In the genomic region with DNA sequence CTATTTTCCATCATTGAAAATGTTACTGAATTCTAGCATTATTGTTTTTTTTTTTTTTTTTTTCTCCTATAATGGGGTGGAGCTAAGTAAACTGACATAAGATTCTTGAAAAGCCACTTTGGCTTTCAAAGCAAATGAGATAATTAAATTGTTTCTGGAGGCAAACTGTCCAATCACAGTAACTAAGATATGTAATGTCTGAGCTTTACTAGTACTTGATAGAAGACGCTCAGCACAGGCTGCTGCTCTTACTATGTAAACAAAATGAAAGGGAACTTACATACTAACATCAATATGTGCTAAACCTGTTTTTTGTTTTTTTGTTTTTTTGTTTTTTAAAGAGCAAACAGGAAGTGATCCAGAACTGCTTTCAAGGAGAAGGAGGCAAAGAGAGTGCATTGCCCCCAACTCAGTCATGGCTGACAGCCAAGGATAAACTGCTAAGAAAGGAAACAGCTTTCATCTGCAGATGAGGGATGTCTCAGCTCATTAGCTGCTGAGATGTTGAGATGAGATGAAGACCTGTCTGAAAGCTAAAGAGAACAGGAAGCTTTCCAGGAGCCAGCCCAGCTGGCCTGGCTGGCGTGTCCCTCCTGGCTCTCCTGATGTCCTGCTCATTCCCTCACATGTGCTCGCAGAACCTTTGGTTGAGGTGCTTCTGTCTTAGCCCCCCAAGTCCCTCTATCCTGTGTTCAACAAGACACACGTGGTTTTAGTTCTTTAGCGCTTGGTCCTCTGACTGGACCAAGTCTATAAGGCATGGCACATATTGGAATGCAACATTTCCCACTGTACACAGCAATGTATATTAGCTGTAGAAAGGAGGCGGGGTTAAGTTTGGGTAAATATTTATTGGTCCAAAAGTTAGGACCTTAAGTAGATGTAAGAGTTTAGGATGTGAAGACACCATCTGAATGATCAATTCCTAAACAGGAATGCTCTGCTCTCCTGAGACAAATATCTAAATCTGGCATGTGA, we compare ENCODE assay signal across 21 mouse cellular contexts. TPM values are rescaled to one million over a fixed set of nuclear protein-coding genes. Genes with fewer than 3 reads are reported as not detected.
DNase-seq lines count a peak whose midpoint lies in the region; ATAC-seq and TF ChIP-seq lines count a peak whose summit lies in the region.
"Had no signal": no experiment of that assay in that cellular context is flagged by ENCODE, and none has a peak within 500 bp of the region (broad histone marks: within the 10 kb centered on the region; RNA-seq: fewer than 3 reads in every experiment).

No protein-coding gene starts in this region.

- no peaks in the 10 kb centered on the region for H3K27me3 ChIP-seq in kidney, embryonic 15.5 days
- no peaks in the 10 kb centered on the region for H3K27me3 ChIP-seq in lung, embryonic 16.5 days (ENCODE audit: control insufficient read depth, insufficient read depth, low read depth, low read length)
- H3K27me3 ChIP-seq: forebrain, embryonic 13.5 days; neural tube, embryonic 13.5 days had no signal

- H3K9ac ChIP-seq in kidney, embryonic 15.5 days = no peak overlapping the region
- no peak overlapping the region for H3K9ac ChIP-seq in lung, embryonic 16.5 days (ENCODE audit: low read length)
- H3K9ac ChIP-seq: forebrain, embryonic 13.5 days; neural tube, embryonic 13.5 days had no signal

- WGBS in kidney, embryonic 15.5 days = 66% methylated on average over 6 of the region's 6 CpGs
- 34% methylated on average over 6 of the region's 6 CpGs for WGBS in lung, embryonic 16.5 days
- WGBS in lung, adult 2 months = 46% methylated on average over 6 of the region's 6 CpGs

- H3K4me1 ChIP-seq in kidney, embryonic 15.5 days = peaks cover 5% of the 10 kb centered on the region; the same call in 1 of the 2 replicates
- peaks cover 10% of the 10 kb centered on the region for H3K4me1 ChIP-seq in lung, embryonic 16.5 days (replicated peaks; ENCODE audit: control insufficient read depth, insufficient read depth, low read length)
- no peaks in the 10 kb centered on the region for H3K4me1 ChIP-seq in lung, adult 2 months (ENCODE audit: control insufficient read depth, insufficient read depth, low read length)
- H3K4me1 ChIP-seq: midbrain, embryonic 10.5 days; neural tube, embryonic 13.5 days had no signal

- no peaks in the 10 kb centered on the region for H3K36me3 ChIP-seq in kidney, embryonic 15.5 days
- no peaks in the 10 kb centered on the region for H3K36me3 ChIP-seq in lung, embryonic 16.5 days (ENCODE audit: control insufficient read depth, insufficient read depth, low read length)
- H3K36me3 ChIP-seq: midbrain, embryonic 10.5 days; neural tube, embryonic 13.5 days had no signal

- no peak for ATAC-seq in kidney, embryonic 15.5 days (replicated peaks; ENCODE audit: low FRiP score)
- ATAC-seq in lung, embryonic 16.5 days (ENCODE audit: low read depth) = peak; percentile 82
- ATAC-seq: forebrain, embryonic 13.5 days had no signal

- no peaks in the 10 kb centered on the region for H3K9me3 ChIP-seq in kidney, embryonic 15.5 days (replicated peaks)
- H3K9me3 ChIP-seq in lung, embryonic 16.5 days (ENCODE audit: control insufficient read depth, low read length) = no peaks in the 10 kb centered on the region
- H3K9me3 ChIP-seq: forebrain, embryonic 13.5 days; midbrain, embryonic 10.5 days; neural tube, embryonic 13.5 days had no signal

- H3K4me3 ChIP-seq in kidney, embryonic 15.5 days (replicated peaks) = no peak overlapping the region
- no peak overlapping the region for H3K4me3 ChIP-seq in lung, embryonic 16.5 days (ENCODE audit: low read length)
- H3K4me3 ChIP-seq in lung, adult 2 months (replicated peaks; ENCODE audit: extremely low read depth, low read depth, low read length) = no peak overlapping the region
- H3K4me3 ChIP-seq: erythroblast, embryonic 14.5 days; forebrain, embryonic 13.5 days; layer of hippocampus, adult 2 months; midbrain, embryonic 10.5 days; neural tube, embryonic 13.5 days had no signal

- H3K4me2 ChIP-seq in kidney, embryonic 15.5 days = no peak overlapping the region
- H3K4me2 ChIP-seq in lung, embryonic 16.5 days (ENCODE audit: low read depth, low read length) = peak overlapping the region; percentile 21; the same call in 1 of the 2 replicates
- H3K4me2 ChIP-seq: forebrain, embryonic 13.5 days; neural tube, embryonic 13.5 days had no signal

- DNase-seq in cerebellum, postnatal 10 days = peak; percentile 15 to 17
- DNase-seq in cerebellum, adult 11-12 months = no peak
- DNase-seq in kidney, postnatal 10 days = peak; percentile 33
- no peak for DNase-seq in lung, adult 2 months
- peak; percentile 5 for DNase-seq in lung, postnatal 14 days
- DNase-seq in embryo, embryonic 9.5 days (ENCODE audit: extremely low spot score) = no peak
- DNase-seq: adrenal gland, postnatal 14 days; cerebellum, adult 11 months; gastrocnemius, postnatal 14 days; kidney, adult 2 months; liver; right cerebral cortex, postnatal 14 days; thymus, postnatal 36 days had no signal

- no peak for TF ChIP-seq CTCF in lung, adult 2 months (IDR thresholded peaks at IDR 0.05; ENCODE audit: insufficient read depth, low read length)

- H3K27ac ChIP-seq in kidney, embryonic 15.5 days = no peak overlapping the region
- H3K27ac ChIP-seq in lung, embryonic 16.5 days (ENCODE audit: low read length) = peak overlapping the region; percentile 73
- H3K27ac ChIP-seq: forebrain, embryonic 13.5 days; layer of hippocampus, adult 2 months; macrophage; midbrain, embryonic 10.5 days; neural tube, embryonic 13.5 days had no signal

- TF ChIP-seq POLR2A in lung, adult 2 months (IDR thresholded peaks at IDR 0.05; ENCODE audit: borderline replicate concordance, extremely low read depth, low read depth, low read length) = no peak

RNA-seq across cellular contexts. Expression of gene Smg7, which starts 11.3 kb away (rescaled TPM):
- polyA plus RNA-seq in kidney, embryonic 15.5 days (2015; fragmentation: Nextera tagmentation; extraction: Ambion mirVana) = 31.5 and 32.8 TPM in 2 replicates
- polyA plus RNA-seq in lung, embryonic 16.5 days (2015; fragmentation: Nextera tagmentation; extraction: Ambion mirVana) = 26.7 and 27.8 TPM in 2 replicates
- polyA plus RNA-seq in lung, adult 2 months (2012; rRNA removed) = 25.8 and 31.6 TPM in 2 replicates

RNA-seq across cellular contexts. Expression of gene Nmnat2, which starts 41.0 kb away (rescaled TPM):
- 0.98 and 1.9 TPM in 2 replicates for polyA plus RNA-seq in kidney, embryonic 15.5 days (2015; fragmentation: Nextera tagmentation; extraction: Ambion mirVana)
- 3.8 and 7.2 TPM in 2 replicates for polyA plus RNA-seq in lung, embryonic 16.5 days (2015; fragmentation: Nextera tagmentation; extraction: Ambion mirVana)
- polyA plus RNA-seq in lung, adult 2 months (2012; rRNA removed) = 6.0 and 7.6 TPM in 2 replicates
- polyA plus RNA-seq: erythroblast, embryonic 14.5 days; macrophage had no signal

Comparison
In these comparisons a context has a peak if more than half of its experiments do, and no peak if none do; other contexts are left out.
1. DNase-seq: peak in cerebellum, postnatal 10 days (2 of 2), kidney, postnatal 10 days (single experiment) and lung, postnatal 14 days (single experiment); none in cerebellum, adult 11-12 months (single experiment), lung, adult 2 months (single experiment) and embryo, embryonic 9.5 days (single experiment).